Mouse (Mus musculus) neural tube, embryonic 10.5 days (tissue): ENCODE data around the gene Ccnk.
A peak's percentile ranks its signal among the peaks of the same experiment; 100 is the strongest.

Source experiments
- DNase-seq: peaks from one replicate; pipeline ENCODE4 v3.0.0-alpha.2; 2017; ENCODE audit warnings: low spot score; ENCODE audit errors: extremely low spot score

Ccnk gene

GRCm38 (mm10) chr12:108221712-108222111 is 42.3 kb downstream of the Ccnk start:
- DNase-seq: no peak

DNA sequence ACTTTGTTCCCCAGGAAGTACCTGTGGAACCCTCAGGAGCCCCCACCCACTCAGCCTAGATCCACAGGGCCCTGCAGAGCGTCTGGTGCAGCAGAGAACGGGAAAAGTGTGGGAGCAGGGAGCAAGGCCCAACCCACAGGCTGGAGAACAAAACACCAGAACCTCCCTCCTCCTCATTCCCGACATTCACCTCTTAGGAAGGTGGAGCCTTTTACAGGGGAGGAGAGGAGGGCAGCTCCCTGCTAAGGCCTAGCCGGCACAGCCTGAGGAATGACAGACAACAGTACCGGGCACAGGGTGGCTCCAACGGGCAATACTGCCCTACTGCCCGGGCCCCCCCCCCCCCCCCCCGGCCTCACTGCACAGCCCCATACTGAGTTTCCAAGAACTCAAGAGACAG is 44.0 kb downstream of the Ccnk start:
- DNase-seq: no peak

- DNase-seq: no peak
These were observed 46.4 kb downstream of the Ccnk start for GRCm38 (mm10) chr12:108225781-108226180.

GRCm38 (mm10) chr12:108226216-108226615 is 46.8 kb downstream of the Ccnk start:
- no peak for DNase-seq

- no peak for DNase-seq
These were observed 47.6 kb downstream of the Ccnk start for GRCm38 (mm10) chr12:108226941-108227340.

DNA sequence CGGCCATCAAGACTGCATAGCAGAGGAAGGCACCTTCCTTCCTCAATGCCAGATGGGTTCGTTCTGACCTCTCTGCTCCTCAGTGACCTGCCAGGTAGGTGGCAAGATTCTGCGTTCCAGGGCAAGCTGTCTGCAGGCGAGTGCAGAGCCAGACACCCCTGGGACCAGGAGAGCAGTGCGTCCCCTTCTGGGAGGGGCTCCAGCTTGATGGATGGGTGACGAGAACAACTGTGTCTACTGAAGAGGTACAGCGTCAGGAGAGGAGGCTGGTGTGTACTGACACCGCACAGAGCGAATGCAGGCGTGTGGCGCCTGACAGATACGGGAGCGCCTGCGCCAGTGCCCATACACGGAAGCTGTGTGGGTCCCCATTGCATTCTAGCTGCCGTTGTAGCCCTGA is 48.1 kb downstream of the Ccnk start:
- no peak for DNase-seq

GRCm38 (mm10) chr12:108230077-108230476 is 50.7 kb downstream of the Ccnk start:
- no peak for DNase-seq

- no peak for DNase-seq
These were observed 51.7 kb downstream of the Ccnk start for GRCm38 (mm10) chr12:108230821-108231794.

DNA sequence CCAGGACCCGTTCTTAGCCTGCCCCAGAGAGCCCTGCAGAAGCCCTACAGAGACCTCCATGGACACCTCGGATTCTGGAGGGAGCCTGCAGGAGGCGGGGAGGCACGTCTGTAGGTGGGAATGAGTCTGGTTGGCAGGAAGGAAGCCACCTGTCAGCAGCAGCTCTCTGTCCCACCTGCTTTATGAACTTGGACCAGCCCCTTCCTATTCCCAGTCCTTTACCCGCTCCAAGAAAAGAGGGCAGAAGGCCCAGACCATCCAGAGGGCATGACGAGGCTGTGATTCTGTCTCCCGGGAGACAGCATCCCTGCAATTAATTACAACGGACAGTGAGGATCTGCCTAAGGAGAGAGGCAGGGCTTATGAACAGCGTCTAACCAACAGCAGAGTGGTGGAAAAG is 52.5 kb downstream of the Ccnk start:
- no peak for DNase-seq

GRCm38 (mm10) chr12:108233736-108234135 is 54.4 kb downstream of the Ccnk start:
- DNase-seq: no peak

- DNase-seq: no peak
These were observed 55.6 kb downstream of the Ccnk start for GRCm38 (mm10) chr12:108234832-108235602.

DNA sequence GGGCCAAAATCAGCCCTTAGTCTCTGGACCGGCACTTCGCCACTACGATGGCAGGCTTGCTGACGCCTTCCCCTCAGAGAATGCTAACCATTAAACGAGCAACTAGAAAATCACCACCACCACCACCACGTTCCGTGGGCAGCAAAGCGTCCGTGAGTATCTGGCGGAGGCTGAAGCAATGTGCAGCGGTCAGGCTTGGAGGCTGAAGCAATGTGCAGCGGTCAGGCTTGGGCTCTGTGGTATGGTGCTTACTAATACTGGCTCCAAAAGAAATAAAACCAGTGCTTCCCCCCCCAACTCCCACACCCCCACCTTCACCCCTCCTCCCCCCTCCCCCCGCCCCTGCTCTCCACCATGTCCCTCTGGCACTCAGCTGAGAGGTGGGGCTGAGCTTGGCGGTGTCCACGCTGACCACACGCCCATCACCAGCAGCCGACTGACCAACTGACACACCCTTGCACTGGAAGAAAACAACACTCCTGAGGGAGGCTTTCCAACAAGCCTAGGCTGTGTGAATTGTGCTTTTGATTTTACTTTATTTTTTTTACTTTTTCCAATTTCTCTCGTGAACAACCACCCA is 56.7 kb downstream of the Ccnk start:
- no peak for DNase-seq

DNA sequence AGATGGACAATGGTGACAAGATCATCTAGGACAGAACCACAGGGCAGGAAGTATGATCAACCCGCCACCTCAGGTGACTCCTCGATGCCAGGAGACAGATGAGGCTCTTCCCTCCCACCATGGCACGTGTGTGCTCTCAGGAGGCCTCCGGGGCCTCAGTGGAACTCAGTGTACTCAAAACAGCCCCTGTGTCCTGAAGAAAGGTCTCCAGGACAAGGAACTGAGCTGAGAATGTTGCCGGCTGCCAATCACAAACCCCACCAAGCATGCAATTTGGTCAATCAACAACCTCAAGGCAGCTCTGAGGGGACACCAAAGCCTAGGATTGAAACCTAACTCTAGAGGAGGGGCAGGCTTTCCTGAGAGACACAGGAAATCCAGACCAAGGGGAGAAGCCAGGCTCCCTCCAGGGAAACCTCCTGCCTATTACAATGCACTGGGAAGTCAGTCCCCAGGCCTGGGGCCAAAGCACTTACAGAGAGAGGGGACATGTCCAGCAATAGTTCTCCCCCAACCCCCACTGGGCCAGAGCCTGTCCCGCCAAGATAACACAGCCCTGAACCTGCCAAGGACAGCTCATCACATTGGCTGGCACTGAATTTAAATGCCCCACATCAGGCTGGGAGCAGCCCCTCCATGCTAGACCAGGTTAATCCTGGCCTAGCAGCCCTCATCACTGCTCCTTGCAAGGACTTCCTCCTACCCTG is 58.1 kb downstream of the Ccnk start:
- no peak for DNase-seq

DNA sequence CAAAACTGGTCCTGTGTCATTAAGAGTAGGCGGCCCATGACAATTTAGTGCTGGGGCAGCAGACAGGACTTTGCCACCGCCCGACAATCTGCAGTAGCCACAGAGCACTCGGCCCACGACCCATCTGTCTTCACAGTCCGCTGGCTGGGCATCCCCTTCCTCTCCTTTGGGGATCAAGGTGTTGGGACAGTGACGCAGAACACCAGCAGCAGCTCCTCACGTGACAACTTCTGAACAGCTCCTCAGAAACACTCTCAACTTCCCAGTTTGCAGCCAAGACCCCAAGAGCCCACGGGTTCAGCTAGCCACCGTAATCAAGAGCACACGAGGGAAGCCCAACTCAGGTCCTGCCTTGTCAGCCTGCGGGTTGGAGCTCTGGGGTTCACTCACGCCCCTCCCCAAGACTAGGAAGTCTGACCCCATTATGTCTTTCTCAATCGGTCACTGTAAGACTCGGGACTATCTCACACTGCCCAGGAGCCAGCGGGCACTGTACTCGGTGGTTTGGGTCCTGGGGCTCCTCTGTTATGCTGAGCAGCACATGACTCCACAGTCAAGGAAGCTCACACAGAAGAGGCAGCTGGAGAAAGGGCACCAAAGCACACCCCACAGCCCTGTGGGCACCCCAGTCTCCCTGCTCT is 59.1 kb downstream of the Ccnk start:
- DNase-seq: no peak

DNA sequence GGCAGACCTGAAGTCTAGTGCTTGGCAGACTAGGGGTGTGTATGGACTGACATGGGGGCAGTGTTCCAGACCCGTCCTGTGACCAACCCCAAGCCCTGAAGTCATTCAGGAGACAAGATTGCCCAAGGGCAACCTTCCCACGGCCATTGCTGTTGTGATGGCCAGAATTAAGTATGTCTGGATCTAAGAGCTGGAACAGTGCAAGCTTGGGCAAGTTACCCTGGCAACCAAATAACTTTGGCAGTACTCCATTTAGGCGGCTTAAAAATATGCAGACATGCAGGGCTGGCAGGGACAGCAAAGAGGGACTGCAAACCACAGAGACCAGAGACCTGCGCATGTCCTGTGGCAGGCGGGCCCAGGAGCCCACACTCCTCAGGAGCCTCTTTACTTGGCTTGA is 60.1 kb downstream of the Ccnk start:
- DNase-seq: no peak

- peak; percentile 39 for DNase-seq
These were observed 61.1 kb downstream of the Ccnk start for GRCm38 (mm10) chr12:108240401-108240890.

- DNase-seq: peak; percentile 87
These were observed 61.7 kb downstream of the Ccnk start for GRCm38 (mm10) chr12:108240953-108241588.

- no peak for DNase-seq
These were observed 62.2 kb downstream of the Ccnk start for GRCm38 (mm10) chr12:108241626-108242025.

GRCm38 (mm10) chr12:108242243-108242745 is 62.9 kb downstream of the Ccnk start:
- DNase-seq: no peak

DNA sequence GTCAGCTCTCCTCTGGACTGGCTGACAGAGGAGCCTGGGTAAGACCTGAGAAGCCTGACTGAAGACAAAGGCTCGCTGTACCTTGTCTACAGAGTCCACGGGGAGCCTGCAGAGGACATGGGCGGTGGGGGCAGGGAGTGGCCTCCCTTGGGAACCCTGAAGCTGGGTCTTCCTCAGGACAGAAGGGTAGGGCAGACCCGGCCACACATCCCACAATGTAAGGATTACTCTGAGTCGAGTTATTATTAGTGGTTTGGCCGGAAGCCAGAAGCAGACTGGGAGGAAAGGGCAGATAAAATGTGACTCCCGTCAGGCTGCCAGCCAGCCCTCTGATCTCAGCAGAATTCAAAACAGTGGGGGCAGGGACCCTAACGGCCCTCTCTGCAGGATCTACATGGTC is 65.4 kb downstream of the Ccnk start:
- DNase-seq: peak; percentile 55
